Mouse (Mus musculus) adrenal gland, postnatal 14 days (tissue): ENCODE data around the gene Olfr876. TPM values are rescaled to one million over a fixed set of nuclear protein-coding genes. Genes with fewer than 3 reads are reported as not detected.
A peak's percentile ranks its signal among the peaks of the same experiment; 100 is the strongest.
"Not testable (repeated sequence)": the region's sequence is repeated elsewhere in the genome, so short reads cannot be mapped to it uniquely, and the experiment has no call there.

Experiments
- DNase-seq: peaks from one replicate; pipeline ENCODE4 v3.0.0; 2021; ENCODE audit warnings: mixed read lengths
- long read RNA-seq, 2 experiments: library from polyadenylated mRNA; stranded (forward); transcript quantifications; one replicate each; pipeline ENCODE4 v2.0.0; 2021
- total RNA-seq: library from RNA; stranded (reverse); gene quantifications from 2 replicates; pipeline ENCODE4 v1.2.3, GENCODE M21; 2021

Gene Olfr876
- total RNA-seq = not detected in 2 replicates
- long read RNA-seq, experiment 1 = 0 reads
- long read RNA-seq, experiment 2 = 0 reads

DNA sequence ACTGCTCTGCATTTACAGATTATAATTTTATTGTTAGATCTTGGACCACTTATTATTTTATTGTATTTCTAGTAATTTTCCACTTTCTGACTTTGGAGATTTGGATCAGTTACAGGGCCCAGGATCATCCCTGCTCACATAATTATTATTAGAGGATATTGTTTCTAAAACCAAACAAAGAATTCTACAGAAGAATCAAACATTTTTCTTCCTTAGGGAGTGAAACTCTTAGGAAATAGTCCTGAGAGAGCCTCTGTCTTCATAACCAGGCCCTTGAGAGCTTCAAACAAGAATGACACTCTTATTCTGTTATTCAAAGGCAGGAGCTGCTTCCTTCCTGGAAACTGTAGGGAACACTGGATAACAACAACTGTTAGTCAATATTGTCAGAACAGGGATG is at the start of gene Olfr876:
Gene Olfr876, plus strand, starts transcription at position 301 of the 400 bp plus-strand sequence.
- no peak for DNase-seq

- DNase-seq = no peak
Observed at GRCm38 (mm10) chr9:37761728-37762127, 41.1 kb upstream of the Olfr876 start.

DNA sequence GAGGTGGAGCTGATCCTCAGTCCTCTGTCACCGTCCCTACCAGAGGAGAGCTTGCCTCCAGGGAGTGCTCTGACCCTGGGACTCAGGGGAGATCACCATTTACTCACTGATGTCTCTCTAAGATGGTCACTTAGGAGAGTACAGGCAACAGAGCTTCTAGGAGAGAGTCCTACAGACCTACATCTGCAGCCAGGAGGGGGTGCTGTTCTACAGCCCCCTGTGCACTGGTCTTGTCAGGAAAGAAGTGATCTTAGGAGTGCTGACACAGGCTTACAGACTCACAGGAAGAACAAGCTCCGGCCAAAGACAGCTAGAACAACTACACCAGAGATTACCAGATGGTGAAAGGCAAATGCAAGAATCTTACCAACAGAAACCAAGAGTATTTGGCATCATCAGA is 40.3 kb upstream of the Olfr876 start:
- DNase-seq = peak; percentile 41

DNA sequence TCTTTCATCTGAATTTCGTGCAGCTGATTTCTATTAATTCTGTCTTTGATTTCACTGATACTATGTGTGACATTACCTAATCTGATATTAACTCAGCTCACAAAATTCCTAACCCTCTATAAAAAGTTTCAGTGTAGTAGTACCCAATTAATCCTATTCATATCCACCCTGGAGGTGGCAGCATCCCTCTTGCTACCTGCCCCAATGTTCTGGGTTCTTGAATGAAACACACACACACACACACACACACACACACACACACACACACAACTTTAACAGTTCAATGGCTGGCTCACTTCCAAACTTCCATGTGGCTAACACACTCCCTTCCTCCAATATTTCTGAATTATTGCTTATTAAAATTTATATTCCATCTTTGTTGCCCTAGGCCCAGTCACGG is 32.2 kb upstream of the Olfr876 start:
- no peak for DNase-seq

DNA sequence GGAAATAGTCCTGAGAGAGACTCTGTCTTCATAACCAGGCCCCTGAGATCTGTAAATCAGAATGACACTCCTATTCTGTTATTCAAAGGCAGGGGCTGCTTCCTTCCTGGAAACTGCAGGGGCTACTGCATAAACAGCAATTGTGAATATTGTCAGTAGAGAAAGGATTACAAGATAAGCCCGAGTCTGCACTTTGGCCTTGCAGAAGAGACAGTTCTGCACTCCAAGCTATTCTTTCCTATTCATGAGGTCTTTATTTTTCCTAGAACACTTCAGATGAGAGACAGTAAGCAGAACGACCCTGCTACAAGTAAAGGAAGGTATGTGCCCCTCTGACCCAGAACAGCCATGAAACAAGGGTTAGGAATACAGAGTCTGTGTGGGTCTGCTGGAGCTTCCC is 31.1 kb upstream of the Olfr876 start, which contains the start of gene Olfr875:
Gene Olfr875, plus strand, starts transcription at position 99 of the 400 bp plus-strand sequence.
- no peak for DNase-seq

DNA sequence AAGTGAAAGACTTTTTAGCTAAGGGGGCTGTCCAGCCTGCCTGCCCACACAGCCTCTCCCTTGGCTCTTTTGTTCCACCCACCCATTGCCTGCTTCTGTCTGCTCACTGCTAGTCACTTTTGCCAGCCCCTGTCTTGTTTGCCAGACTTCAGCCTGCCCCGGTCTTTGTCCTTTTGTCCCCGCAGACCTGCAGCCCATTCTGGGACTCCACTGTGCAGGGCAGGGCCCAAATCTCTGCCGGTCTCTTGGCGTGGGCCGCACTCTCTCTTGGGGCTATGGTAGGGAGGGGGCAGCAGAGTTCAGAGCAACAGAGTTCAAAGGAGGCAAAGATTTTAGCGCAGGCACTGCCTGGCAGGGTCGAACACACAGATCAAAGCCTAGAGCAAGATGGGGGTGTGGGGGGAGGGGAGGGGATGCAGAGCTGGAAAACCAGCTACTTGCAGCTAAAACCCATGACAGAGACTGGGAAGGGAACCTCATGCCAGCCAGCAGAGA is 20.0 kb upstream of the Olfr876 start:
- peak; percentile 27 for DNase-seq

- DNase-seq = not testable (repeated sequence)
Observed at GRCm38 (mm10) chr9:37783394-37784387, 19.1 kb upstream of the Olfr876 start.

GRCm38 (mm10) chr9:37786411-37786810 is 16.4 kb upstream of the Olfr876 start:
- DNase-seq = no peak

- DNase-seq = no peak
Observed at GRCm38 (mm10) chr9:37802055-37802454, 776 bp upstream of the Olfr876 start.

GRCm38 (mm10) chr9:37807235-37807634 is 4.4 kb downstream of the Olfr876 start:
- DNase-seq = no peak

GRCm38 (mm10) chr9:37808456-37808855 is 5.6 kb downstream of the Olfr876 start:
- DNase-seq = peak; percentile 9

DNA sequence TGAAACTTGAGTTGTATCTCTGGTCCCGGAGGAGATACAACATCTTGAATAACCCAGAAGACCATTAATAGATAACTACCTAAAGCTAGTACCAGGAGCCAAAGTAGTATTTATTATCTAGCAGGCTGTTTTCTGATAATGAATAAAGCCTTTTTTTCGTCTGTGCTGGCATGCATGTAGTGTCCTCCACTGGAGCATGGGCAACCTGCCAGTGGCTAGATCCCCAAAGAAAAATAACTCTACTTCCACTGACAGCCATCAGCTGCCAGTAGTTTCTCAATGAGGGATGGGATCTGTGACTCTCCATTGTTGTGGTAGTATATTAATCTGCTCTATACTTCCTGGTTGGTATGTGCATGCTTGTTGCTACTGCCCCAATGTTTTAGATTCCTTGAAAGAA is 6.1 kb downstream of the Olfr876 start:
- peak; percentile 79 for DNase-seq

DNA sequence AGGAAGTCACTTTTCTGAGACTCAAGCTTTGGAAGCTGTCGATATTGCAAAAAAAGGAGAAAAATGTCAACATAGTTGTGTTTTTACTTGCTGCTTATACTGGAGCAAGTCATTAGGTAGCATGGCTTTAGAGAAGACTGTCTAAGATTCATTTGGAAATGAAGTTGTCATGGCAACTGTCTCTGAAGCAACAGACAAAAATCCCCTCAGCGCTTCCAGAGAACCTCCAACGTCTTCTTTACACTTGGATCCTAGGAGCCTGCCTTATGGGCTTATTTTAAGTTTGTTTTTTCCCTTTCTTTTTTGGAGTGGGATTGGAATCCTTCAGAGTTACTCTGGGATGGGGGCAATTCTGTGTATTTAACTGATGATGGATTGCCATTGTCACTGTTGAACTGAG is 11.9 kb downstream of the Olfr876 start:
- DNase-seq = no peak

GRCm38 (mm10) chr9:37829881-37830280 is 27.1 kb downstream of the Olfr876 start:
- no peak for DNase-seq

GRCm38 (mm10) chr9:37833341-37833740 is 30.5 kb downstream of the Olfr876 start:
- no peak for DNase-seq

DNA sequence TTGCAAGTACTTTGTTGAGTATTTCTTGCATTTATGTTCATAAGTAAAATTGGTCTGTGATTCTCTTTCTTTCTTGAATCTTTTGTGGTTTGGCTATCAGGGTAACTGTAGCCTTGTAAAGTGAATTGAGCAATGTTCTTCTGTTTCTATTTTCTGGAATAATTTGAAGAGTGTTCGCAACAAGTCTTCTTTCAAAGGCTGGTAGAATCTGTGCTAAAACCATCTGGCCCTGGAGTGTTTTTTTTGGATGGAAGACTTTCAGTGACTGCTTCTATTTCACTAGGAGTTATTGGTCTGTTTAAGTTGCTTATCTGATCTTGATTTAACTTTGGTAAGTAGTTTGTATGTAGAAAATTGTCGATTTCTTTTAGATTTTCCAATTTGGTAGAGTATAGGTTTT is 46.4 kb downstream of the Olfr876 start:
- no peak for DNase-seq

GRCm38 (mm10) chr9:37853969-37854368 is 51.1 kb downstream of the Olfr876 start, which contains the start of gene Olfr877:
TSS of gene Olfr877 (plus strand) at chr9:37854269.
- no peak for DNase-seq

Other genes starting within 250 kb of the Olfr876 start
- 12.4 and 14.7 TPM in 2 replicates for gene Siae, start 247.3 kb upstream of the Olfr876 start, total RNA-seq
- gene Spa17, start 189.3 kb upstream of the Olfr876 start, total RNA-seq = 4.9 and 5.0 TPM in 2 replicates
- 86.0 and 99.4 TPM in 2 replicates for gene Tbrg1, start 145.7 kb upstream of the Olfr876 start, total RNA-seq
- 0.19 TPM in 2 replicates for gene Panx3, start 133.8 kb upstream of the Olfr876 start, total RNA-seq
- gene Olfr160, start 86.8 kb upstream of the Olfr876 start, total RNA-seq = not detected in 2 replicates
- not detected in 2 replicates for gene Olfr874, start 57.9 kb upstream of the Olfr876 start, total RNA-seq
- not detected in 2 replicates for gene Olfr875, start 31.2 kb upstream of the Olfr876 start, total RNA-seq
- not detected in 2 replicates for gene Olfr877, start 51.2 kb downstream of the Olfr876 start, total RNA-seq
- not detected in 2 replicates for gene Olfr145, start 93.7 kb downstream of the Olfr876 start, total RNA-seq
- not detected in 2 replicates for gene Olfr878, start 114.8 kb downstream of the Olfr876 start, total RNA-seq
- not detected in 2 replicates for gene Olfr881, start 188.8 kb downstream of the Olfr876 start, total RNA-seq
- not detected in 2 replicates for gene Olfr883, start 222.8 kb downstream of the Olfr876 start, total RNA-seq
- gene Olfr884, start 243.5 kb downstream of the Olfr876 start, total RNA-seq = not detected in 2 replicates